Mouse (Mus musculus): Measurements from ENCODE around the gene Adh5. TPM values are rescaled to one million over a fixed set of nuclear protein-coding genes. Genes with fewer than 3 reads are reported as not detected.
A peak's percentile ranks its signal among the peaks of the same experiment; 100 is the strongest.

Adh5 gene
- polyA plus RNA-seq, 1 experiment from 2014 or later, result 207 TPM

DNA sequence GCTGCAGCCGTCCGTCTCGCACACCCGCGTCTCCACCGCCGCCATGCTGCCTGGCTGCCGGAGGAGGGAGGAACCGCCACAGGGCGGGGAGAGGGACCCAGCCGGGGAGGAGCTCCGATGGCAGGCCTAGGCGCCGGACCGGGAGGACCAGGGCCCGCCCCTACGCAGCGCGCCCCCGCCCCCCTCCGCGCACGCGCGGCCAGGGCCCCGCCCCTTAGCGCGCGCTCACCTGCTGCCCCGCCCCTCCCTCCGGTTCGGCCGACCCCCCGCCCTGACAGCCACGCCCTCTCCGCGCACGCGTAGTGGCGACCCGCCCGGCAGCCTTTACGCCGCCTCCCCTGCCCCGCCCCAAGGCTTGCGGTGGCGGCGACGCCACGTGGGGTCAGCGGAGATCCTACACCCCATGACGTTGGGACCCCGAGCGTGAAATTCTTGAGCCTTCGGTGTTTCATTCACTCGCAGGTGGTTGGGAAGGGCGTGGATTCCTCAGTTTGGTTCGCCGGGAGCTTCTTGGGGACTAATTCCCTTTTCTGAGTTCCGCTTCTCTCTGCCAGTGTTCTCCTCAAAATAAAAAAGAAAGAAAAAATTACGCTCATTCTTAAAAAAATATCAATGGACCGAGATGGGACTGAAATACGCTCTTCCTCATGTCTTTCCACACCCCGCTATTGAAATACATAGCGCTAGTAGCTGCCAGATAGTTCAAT lies 46.6 kb downstream of the Adh5 start, which contains the start of gene Metap1:
Gene Metap1, minus strand, starts transcription at position 189 of the 707 bp plus-strand sequence.
- WGBS, result under 1% methylated on average over 46 of the region's 65 CpGs
- peaks cover 18% of the 10 kb centered on the region for H3K36me3 ChIP-seq
- H3K9me3 ChIP-seq, result peaks cover 8% of the 10 kb centered on the region; the same call in 1 of the 2 replicates
- peak within 1 kb of the TSS; percentile 90 for H3K4me3 ChIP-seq (replicated peaks)
- H3K4me2 ChIP-seq, result peak within 1 kb of the TSS; percentile 82
- peak; percentile 98 for ATAC-seq (ENCODE audit: insufficient number of reproducible peaks, insufficient read depth, low FRiP score, low TSS enrichment, low read depth)
- peaks cover 9% of the 10 kb centered on the region for H3K4me1 ChIP-seq (replicated peaks)
- H3K27me3 ChIP-seq, result no peaks in the 10 kb centered on the region
- peak within 1 kb of the TSS; percentile 81 for H3K27ac ChIP-seq
- H3K9ac ChIP-seq (replicated peaks), result peak within 1 kb of the TSS; percentile 93

DNA sequence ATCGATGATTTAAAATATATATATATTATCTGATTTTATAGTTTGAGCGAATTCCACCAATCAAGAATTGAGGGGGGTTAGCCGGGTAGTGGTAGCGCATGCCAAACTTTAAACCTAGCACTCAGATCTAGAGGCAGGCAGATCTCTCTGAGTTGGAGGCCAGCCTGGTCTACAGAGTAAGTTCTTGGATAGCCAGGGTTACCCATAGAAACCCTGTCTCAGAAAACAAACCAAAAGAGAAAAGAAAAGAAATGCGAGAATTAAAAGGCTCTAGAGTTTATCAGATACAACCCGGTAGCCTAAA lies 47.1 kb downstream of the Adh5 start:
- peak overlapping the region; percentile 82 for H3K4me2 ChIP-seq
- H3K36me3 ChIP-seq, result peaks cover 13% of the 10 kb centered on the region
- WGBS, result 29% methylated on average over 6 of the region's 6 CpGs
- H3K27me3 ChIP-seq, result no peaks in the 10 kb centered on the region
- peaks cover 3% of the 10 kb centered on the region; the same call in 1 of the 2 replicates for H3K9me3 ChIP-seq
- H3K27ac ChIP-seq, result no peak overlapping the region
- H3K4me3 ChIP-seq (replicated peaks), result peak overlapping the region; percentile 90
- H3K4me1 ChIP-seq (replicated peaks), result peaks cover 9% of the 10 kb centered on the region
- H3K9ac ChIP-seq (replicated peaks), result peak overlapping the region; percentile 93; the same call in 1 of the 2 replicates
- ATAC-seq (ENCODE audit: insufficient number of reproducible peaks, insufficient read depth, low FRiP score, low TSS enrichment, low read depth), result no peak

DNA sequence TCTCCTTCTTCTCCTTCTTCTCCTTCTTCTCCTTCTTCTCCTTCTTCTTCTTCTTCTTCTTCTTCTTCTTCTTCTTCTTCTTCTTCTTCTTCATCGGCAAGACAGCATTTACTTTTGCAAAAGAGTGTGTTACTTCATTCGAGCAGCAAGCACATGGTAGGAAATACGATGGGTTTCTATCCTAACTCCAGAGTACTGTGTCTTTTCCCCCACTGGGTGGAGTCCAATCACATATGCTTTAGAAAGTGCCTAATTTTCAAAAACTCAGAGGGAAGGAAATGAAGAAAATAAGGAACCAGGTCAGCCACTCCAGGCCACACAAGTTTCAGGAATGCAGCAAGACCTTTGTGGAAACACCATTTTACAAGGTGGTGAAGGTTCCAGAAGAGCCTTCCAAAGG lies 50.8 kb downstream of the Adh5 start:
- H3K4me2 ChIP-seq, result no peak overlapping the region
- H3K27ac ChIP-seq, result no peak overlapping the region
- 85% methylated on average over 3 of the region's 3 CpGs for WGBS
- no peaks in the 10 kb centered on the region for H3K36me3 ChIP-seq
- no peak overlapping the region for H3K4me3 ChIP-seq (replicated peaks)
- H3K27me3 ChIP-seq, result no peaks in the 10 kb centered on the region
- H3K9ac ChIP-seq (replicated peaks), result no peak overlapping the region
- no peak for ATAC-seq (ENCODE audit: insufficient number of reproducible peaks, insufficient read depth, low FRiP score, low TSS enrichment, low read depth)
- H3K4me1 ChIP-seq (replicated peaks), result no peaks in the 10 kb centered on the region
- 0 out of 2 replicates have a peak, but pooled peaks cover 3% of the 10 kb centered on the region for H3K9me3 ChIP-seq

DNA sequence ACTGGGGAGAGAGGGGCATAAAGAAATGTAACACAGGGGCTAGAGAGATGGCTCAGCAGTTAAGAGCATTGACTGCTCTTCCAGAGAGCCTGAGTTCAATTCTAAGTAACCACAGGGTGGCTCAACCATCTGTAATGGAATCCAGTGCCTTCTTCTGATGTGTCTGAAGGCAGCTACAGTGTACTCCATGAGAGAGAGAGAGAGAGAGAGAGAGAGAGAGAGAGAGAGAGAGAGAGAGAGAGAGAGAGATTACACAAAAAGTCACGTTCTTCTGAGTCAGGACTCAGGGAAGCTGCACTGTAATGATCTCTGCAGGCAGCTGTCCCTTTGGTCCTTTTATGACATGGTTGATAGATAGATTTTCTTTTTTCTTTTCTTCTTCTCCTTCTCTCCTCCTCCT lies 51.7 kb downstream of the Adh5 start:
- no peak overlapping the region for H3K4me3 ChIP-seq (replicated peaks)
- no peaks in the 10 kb centered on the region for H3K4me1 ChIP-seq (replicated peaks)
- 0 out of 2 replicates have a peak, but pooled peaks cover 3% of the 10 kb centered on the region for H3K9me3 ChIP-seq
- ATAC-seq (ENCODE audit: insufficient number of reproducible peaks, insufficient read depth, low FRiP score, low TSS enrichment, low read depth), result no peak
- H3K4me2 ChIP-seq, result no peak overlapping the region
- H3K27me3 ChIP-seq, result no peaks in the 10 kb centered on the region
- H3K36me3 ChIP-seq, result no peaks in the 10 kb centered on the region
- WGBS, result 46% methylated on average over 1 of the region's 1 CpGs
- H3K27ac ChIP-seq, result no peak overlapping the region
- no peak overlapping the region for H3K9ac ChIP-seq (replicated peaks)

DNA sequence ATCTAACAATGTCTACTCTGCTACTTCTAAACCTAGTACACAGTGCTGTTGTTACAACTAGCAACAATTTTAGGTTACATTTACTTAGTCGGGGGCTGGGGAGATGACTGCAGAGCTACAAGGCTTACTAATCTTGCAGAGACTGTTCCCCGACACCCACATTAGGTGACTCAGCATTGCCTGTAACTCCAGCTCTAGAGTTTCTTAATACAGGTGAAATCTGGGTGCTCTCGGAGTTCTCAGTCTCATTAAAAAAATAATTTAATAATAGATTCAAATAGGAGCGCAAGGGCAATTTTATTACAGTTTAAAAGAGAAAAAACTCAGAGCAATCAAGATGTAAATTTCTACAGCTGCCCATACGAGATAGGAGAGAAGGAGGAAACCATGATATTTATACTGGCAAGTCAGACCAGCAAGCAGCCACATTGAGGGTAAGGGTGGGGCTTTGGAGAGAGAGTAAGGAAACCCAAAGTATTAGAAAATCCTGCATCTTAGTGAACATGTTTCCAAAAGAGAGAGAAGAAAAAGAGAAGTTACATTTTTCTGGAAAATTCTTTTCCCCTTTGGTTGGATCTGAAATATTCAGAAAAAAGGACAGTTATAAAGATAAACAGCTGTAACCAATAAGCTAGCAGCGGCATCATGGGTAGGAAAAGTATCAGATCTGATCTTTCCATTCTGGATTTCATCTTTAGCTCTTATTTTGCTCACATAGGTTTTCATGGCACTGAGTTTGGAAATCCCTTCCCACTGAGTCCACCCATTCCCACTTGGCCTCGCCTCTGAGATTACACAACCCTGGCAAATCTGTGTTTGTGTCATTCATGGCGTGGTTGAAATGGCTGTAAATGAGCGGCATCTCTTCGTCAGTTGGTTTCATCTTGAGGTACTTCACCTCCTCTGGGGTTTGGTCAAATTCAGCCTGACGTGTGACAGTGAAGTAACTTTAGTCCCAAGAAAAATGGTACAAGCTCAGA lies 52.6 kb downstream of the Adh5 start:
- no peak overlapping the region for H3K9ac ChIP-seq (replicated peaks)
- H3K27me3 ChIP-seq, result no peaks in the 10 kb centered on the region
- H3K36me3 ChIP-seq, result no peaks in the 10 kb centered on the region
- no peaks in the 10 kb centered on the region for H3K4me1 ChIP-seq (replicated peaks)
- H3K4me2 ChIP-seq, result no peak overlapping the region
- H3K27ac ChIP-seq, result no peak overlapping the region
- no peak overlapping the region for H3K4me3 ChIP-seq (replicated peaks)
- WGBS, result 83% methylated on average over 11 of the region's 11 CpGs
- H3K9me3 ChIP-seq, result 0 out of 2 replicates have a peak, but pooled peaks cover 3% of the 10 kb centered on the region
- ATAC-seq (ENCODE audit: insufficient number of reproducible peaks, insufficient read depth, low FRiP score, low TSS enrichment, low read depth), result no peak

DNA sequence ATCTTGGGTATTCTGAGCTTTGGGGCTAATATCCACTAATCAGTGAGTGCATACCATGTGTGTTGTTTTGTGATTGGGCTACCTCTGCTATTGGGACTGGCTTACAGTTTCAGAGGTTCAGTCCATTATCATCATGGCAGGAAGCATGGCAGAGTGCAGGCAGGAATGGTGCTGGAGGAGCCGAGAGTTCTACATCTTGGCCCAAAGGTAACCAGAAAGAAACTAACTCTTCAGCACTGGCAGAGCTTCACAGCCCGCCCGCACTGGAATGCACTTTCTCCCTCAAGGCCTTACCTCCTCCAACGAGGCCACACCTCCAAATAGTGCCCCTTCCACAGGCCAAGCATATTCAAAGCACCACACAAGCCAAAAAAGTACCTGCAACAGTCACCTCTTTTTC lies 55.8 kb downstream of the Adh5 start:
- H3K4me2 ChIP-seq, result no peak overlapping the region
- no peaks in the 10 kb centered on the region for H3K36me3 ChIP-seq
- ATAC-seq (ENCODE audit: insufficient number of reproducible peaks, insufficient read depth, low FRiP score, low TSS enrichment, low read depth), result no peak
- 73% methylated on average over 4 of the region's 4 CpGs for WGBS
- no peaks in the 10 kb centered on the region for H3K27me3 ChIP-seq
- no peak overlapping the region for H3K9ac ChIP-seq (replicated peaks)
- no peaks in the 10 kb centered on the region for H3K4me1 ChIP-seq (replicated peaks)
- no peak overlapping the region for H3K27ac ChIP-seq
- no peak overlapping the region for H3K4me3 ChIP-seq (replicated peaks)
- 0 out of 2 replicates have a peak, but pooled peaks cover 3% of the 10 kb centered on the region for H3K9me3 ChIP-seq

DNA sequence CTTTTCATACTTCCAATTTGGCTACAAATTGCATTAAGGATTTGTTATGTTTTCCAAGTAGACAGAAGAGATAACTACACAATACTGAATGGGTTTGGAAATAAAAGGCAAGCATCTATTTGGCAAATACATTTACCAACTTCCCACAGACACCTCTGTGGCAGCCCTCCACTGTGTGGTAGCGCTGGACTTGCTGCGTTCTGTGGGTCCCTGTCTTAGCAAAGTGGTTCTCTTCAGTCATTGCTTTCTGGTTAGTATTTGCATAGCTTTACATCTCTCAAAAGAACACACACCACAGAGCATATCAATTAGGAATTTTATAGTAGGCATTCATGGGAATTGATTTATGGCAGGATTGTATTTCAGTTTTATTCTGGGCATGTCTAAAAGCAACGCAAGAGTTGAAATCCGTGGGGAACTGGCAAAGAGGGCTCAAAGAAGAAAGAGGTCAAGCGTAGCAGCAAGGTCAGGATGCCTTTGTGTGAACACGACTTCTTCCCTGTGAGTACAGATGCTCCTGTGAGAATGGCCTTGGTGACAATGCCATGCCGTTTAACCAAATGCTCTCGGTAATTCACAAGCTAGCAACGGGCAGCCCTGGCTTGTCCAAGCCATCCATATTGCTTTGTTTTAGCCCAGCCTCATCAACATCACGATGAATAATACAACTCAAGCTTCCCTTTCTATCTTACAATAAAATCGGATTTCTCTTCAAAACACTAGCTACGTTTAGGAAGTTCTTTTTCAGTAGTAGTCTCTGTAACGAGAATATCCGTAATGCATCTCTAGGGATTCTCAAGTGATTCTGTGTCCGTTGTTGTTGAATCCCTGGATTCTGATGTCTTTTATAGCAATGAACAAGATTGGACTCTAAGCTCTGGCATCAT lies 57.2 kb downstream of the Adh5 start:
- H3K27me3 ChIP-seq, result no peaks in the 10 kb centered on the region
- no peaks in the 10 kb centered on the region for H3K4me1 ChIP-seq (replicated peaks)
- H3K9me3 ChIP-seq, result 0 out of 2 replicates have a peak, but pooled peaks cover 3% of the 10 kb centered on the region
- no peak overlapping the region for H3K4me3 ChIP-seq (replicated peaks)
- H3K9ac ChIP-seq (replicated peaks), result no peak overlapping the region
- H3K4me2 ChIP-seq, result no peak overlapping the region
- no peak overlapping the region for H3K27ac ChIP-seq
- ATAC-seq (ENCODE audit: insufficient number of reproducible peaks, insufficient read depth, low FRiP score, low TSS enrichment, low read depth), result no peak
- WGBS, result 65% methylated on average over 15 of the region's 15 CpGs
- no peaks in the 10 kb centered on the region for H3K36me3 ChIP-seq

DNA sequence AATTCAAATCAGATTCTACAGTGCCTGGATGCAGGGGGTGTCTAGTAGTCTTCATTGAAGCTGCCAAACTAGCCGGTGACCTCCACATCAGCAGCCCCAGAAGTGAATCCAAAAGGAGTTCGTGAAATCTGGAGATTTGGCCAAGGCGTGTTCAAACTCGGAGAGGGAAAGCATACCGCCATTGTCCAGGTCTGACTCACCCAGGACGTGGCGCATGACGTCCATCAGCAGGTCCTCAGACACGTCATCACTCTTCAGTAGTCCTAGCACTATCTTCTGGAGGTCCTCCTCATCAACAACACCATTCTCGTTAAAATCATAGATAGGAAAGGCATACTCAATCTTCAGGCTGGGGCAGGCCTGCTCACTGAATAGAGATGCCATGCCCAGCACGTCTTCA lies 60.9 kb downstream of the Adh5 start:
- no peaks in the 10 kb centered on the region for H3K9me3 ChIP-seq
- H3K4me3 ChIP-seq (replicated peaks), result no peak overlapping the region
- ATAC-seq (ENCODE audit: insufficient number of reproducible peaks, insufficient read depth, low FRiP score, low TSS enrichment, low read depth), result no peak
- no peaks in the 10 kb centered on the region for H3K36me3 ChIP-seq
- no peak overlapping the region for H3K9ac ChIP-seq (replicated peaks)
- H3K4me1 ChIP-seq (replicated peaks), result no peaks in the 10 kb centered on the region
- H3K27ac ChIP-seq, result no peak overlapping the region
- WGBS, result 87% methylated on average over 11 of the region's 11 CpGs
- no peak overlapping the region for H3K4me2 ChIP-seq
- no peaks in the 10 kb centered on the region; the same call in 1 of the 2 replicates for H3K27me3 ChIP-seq

All from limb, embryonic 12.5 days (tissue).